Mouse (Mus musculus) CH12.LX (cell line): Measurements from ENCODE around the gene Gm527.

Experiments
- CTCF ChIP-seq, 2 experiments: IDR thresholded peaks in 1 of 2; conservative IDR thresholded peaks in 1 of 2; 2 replicates each; pipeline ENCODE4 v1.5.1; 2011 to 2012; ENCODE audit warnings: low read depth in 2 of 2, low read length in 2 of 2, improper control_type of control experiment in 1 of 2, inconsistent platforms in 1 of 2, mild to moderate bottlenecking in 1 of 2, moderate library complexity in 1 of 2
- ETS1 ChIP-seq: conservative IDR thresholded peaks from 2 replicates; pipeline ENCODE4 v1.6.1; 2012; ENCODE audit warnings: low read depth, mild to moderate bottlenecking, inconsistent platforms, low read length, improper control_type of control experiment, moderate library complexity
- GABPA ChIP-seq: IDR thresholded peaks from 2 replicates; pipeline ENCODE4 v1.6.1; 2012; ENCODE audit warnings: low read depth, low read length, improper control_type of control experiment, inconsistent platforms; ENCODE audit not compliant: insufficient replicate concordance
- MAX ChIP-seq: IDR thresholded peaks from 2 replicates; pipeline ENCODE4 v1.6.1; 2011; ENCODE audit warnings: low read length, improper control_type of control experiment
- POLR2A ChIP-seq: IDR thresholded peaks from 2 replicates; pipeline ENCODE4 v1.6.1; 2011; ENCODE audit warnings: low read depth, mild to moderate bottlenecking, improper control_type of control experiment, low read length
- RAD21 ChIP-seq: IDR thresholded peaks from 2 replicates; pipeline ENCODE4 v1.6.1; 2011; ENCODE audit warnings: low read depth, mild to moderate bottlenecking, low read length, improper control_type of control experiment, moderate library complexity
- RCOR1 ChIP-seq: conservative IDR thresholded peaks from 2 replicates; pipeline ENCODE4 v1.6.1; 2012; ENCODE audit warnings: low read depth, mild to moderate bottlenecking, inconsistent platforms, low read length, improper control_type of control experiment
- SMC3 ChIP-seq: IDR thresholded peaks from 2 replicates; pipeline ENCODE4 v1.6.1; 2011; ENCODE audit warnings: low read depth, low read length, improper control_type of control experiment
- TCF12 ChIP-seq: IDR thresholded peaks from 2 replicates; pipeline ENCODE4 v1.6.1; 2014; ENCODE audit warnings: low read depth, mild to moderate bottlenecking, inconsistent platforms, low read length, improper control_type of control experiment
- USF1 ChIP-seq: IDR thresholded peaks from 2 replicates; pipeline ENCODE4 v1.6.1; 2014; ENCODE audit warnings: low read depth, mild to moderate bottlenecking, inconsistent platforms, low read length, improper control_type of control experiment
- ZC3H11A ChIP-seq: IDR thresholded peaks from 2 replicates; pipeline ENCODE4 v1.6.1; 2012; ENCODE audit warnings: low read depth, mild to moderate bottlenecking, inconsistent platforms, low read length, improper control_type of control experiment

DNA sequence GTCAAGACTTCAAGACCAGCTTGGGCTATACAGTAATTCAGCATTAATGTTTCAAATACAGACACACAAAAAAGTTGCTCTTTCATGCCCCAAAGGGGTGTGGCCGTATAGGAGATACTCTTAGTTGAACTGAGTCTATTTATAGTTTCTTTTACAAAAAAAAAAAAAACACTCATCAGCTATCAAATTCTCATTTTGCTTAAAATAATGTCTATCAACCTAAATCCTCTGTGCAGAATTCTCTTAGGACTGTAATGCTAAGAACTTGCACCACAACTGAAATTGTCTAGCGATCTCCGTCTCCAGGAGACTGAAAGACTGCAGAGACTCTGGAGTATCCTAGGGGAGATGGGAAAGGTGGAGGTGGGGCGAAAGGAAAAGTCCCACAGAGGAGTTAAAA, 46.9 kb downstream of the Gm527 start:
- TF ChIP-seq CTCF (conservative IDR thresholded peaks at IDR 0.05 in 1 of 2, IDR thresholded peaks at IDR 0.05 in 1 of 2; ENCODE audit: low read depth in 2 of 2, low read length in 2 of 2) (no peak), SMC3 (no peak), TCF12 (no peak), USF1 (no peak), RAD21 (no peak), ETS1 (no peak), POLR2A (no peak), ZC3H11A (no peak), GABPA (no peak), MAX (no peak), RCOR1 (no peak)
